Mouse (Mus musculus) cerebellum, adult 9-11 months (tissue): ENCODE data around the gene Clint1.
"Not testable (repeated sequence)": the region's sequence is repeated elsewhere in the genome, so short reads cannot be mapped to it uniquely, and the experiment has no call there.

Source experiments
- DNase-seq: peaks from one replicate; pipeline ENCODE4 v3.0.0; 2022

Gene Clint1

GRCm38 (mm10) chr11:45849203-45849602, 2.6 kb upstream of the Clint1 start:
- no peak for DNase-seq

- DNase-seq: no peak
These were observed 2.0 kb upstream of the Clint1 start for GRCm38 (mm10) chr11:45849859-45850258.

GRCm38 (mm10) chr11:45850317-45850716, 1.5 kb upstream of the Clint1 start:
- DNase-seq: no peak

- peak; percentile 52 for DNase-seq
These were observed 508 bp downstream of the Clint1 start for GRCm38 (mm10) chr11:45852124-45852994.

- DNase-seq: no peak
These were observed 1.1 kb downstream of the Clint1 start for GRCm38 (mm10) chr11:45852995-45853317.

GRCm38 (mm10) chr11:45853916-45854315, 2.1 kb downstream of the Clint1 start:
- DNase-seq: no peak

- no peak for DNase-seq
These were observed 2.5 kb downstream of the Clint1 start for GRCm38 (mm10) chr11:45854381-45854780.

GRCm38 (mm10) chr11:45855407-45856148, 3.7 kb downstream of the Clint1 start:
- DNase-seq: no peak

GRCm38 (mm10) chr11:45856149-45856516, 4.3 kb downstream of the Clint1 start:
- DNase-seq: no peak

GRCm38 (mm10) chr11:45861334-45861733, 9.5 kb downstream of the Clint1 start:
- DNase-seq: no peak

GRCm38 (mm10) chr11:45864409-45864808, 12.6 kb downstream of the Clint1 start:
- DNase-seq: no peak

GRCm38 (mm10) chr11:45865861-45866260, 14.0 kb downstream of the Clint1 start:
- no peak for DNase-seq

GRCm38 (mm10) chr11:45866534-45866933, 14.7 kb downstream of the Clint1 start:
- no peak for DNase-seq

- no peak for DNase-seq
These were observed 21.8 kb downstream of the Clint1 start for GRCm38 (mm10) chr11:45873666-45874065.

GRCm38 (mm10) chr11:45874251-45874650, 22.4 kb downstream of the Clint1 start:
- DNase-seq: no peak

- no peak for DNase-seq
These were observed 23.6 kb downstream of the Clint1 start for GRCm38 (mm10) chr11:45875351-45875935.

- DNase-seq: no peak
These were observed 24.2 kb downstream of the Clint1 start for GRCm38 (mm10) chr11:45876036-45876435.

- DNase-seq: not testable (repeated sequence)
These were observed 27.5 kb downstream of the Clint1 start for GRCm38 (mm10) chr11:45879366-45879765.

GRCm38 (mm10) chr11:45881026-45881682, 29.3 kb downstream of the Clint1 start:
- peak; percentile 12 for DNase-seq

GRCm38 (mm10) chr11:45881683-45882068, 29.8 kb downstream of the Clint1 start:
- DNase-seq: no peak

GRCm38 (mm10) chr11:45883270-45883931, 31.6 kb downstream of the Clint1 start:
- DNase-seq: no peak

- no peak for DNase-seq
These were observed 32.2 kb downstream of the Clint1 start for GRCm38 (mm10) chr11:45884029-45884428.
